Mouse (Mus musculus) hindbrain, embryonic 11.5 days (tissue): ENCODE measurements around the gene 4932438H23Rik. TPM values are rescaled to one million over a fixed set of nuclear protein-coding genes. Genes with fewer than 3 reads are reported as not detected.
A peak's percentile ranks its signal among the peaks of the same experiment; 100 is the strongest.
"Not testable (repeated sequence)": the region's sequence is repeated elsewhere in the genome, so short reads cannot be mapped to it uniquely, and the experiment has no call there.

ENCODE experiments used
- ATAC-seq: fragments of 200-750 bp; cut with Nextera tagmentation; 2 replicates; pipeline ENCODE4 v1.8.0; 2017; ENCODE audit warnings: mild to moderate bottlenecking, moderate TSS enrichment, moderate library complexity; ENCODE audit not compliant: low FRiP score
- DNase-seq: peaks from one replicate; pipeline ENCODE4 v3.0.0-alpha.2; 2015; ENCODE audit warnings: low spot score
- H3K27ac ChIP-seq: fragments of 300-500 bp; sonication (generic); 2 replicates; pipeline ENCODE4 v1.5.1; 2014; ENCODE audit warnings: mild to moderate bottlenecking, low read depth, low read length
- H3K27me3 ChIP-seq: fragments of 300-500 bp; sonication (generic); 2 replicates; pipeline ENCODE4 v1.6.1; 2014; ENCODE audit warnings: mild to moderate bottlenecking, low read length, moderate library complexity, mixed read lengths; ENCODE audit not compliant: control insufficient read depth, insufficient read depth
- H3K36me3 ChIP-seq: fragments of 300-500 bp; sonication (generic); 2 replicates; pipeline ENCODE4 v1.6.1; 2014; ENCODE audit warnings: mild to moderate bottlenecking, low read length, moderate library complexity, mixed read lengths; ENCODE audit not compliant: control insufficient read depth, insufficient read depth
- H3K4me1 ChIP-seq: fragments of 300-500 bp; sonication (generic); replicated peaks from 2 replicates; pipeline ENCODE4 v1.6.1; 2014; ENCODE audit warnings: low read length, mixed read lengths; ENCODE audit not compliant: control insufficient read depth, insufficient read depth
- H3K4me2 ChIP-seq: fragments of 300-500 bp; sonication (generic); replicated peaks from 2 replicates; pipeline ENCODE4 v1.6.1; 2014; ENCODE audit warnings: mild to moderate bottlenecking, low read depth, low read length
- H3K4me3 ChIP-seq: fragments of 300-500 bp; sonication (generic); 2 replicates; pipeline ENCODE4 v1.5.1; 2014; ENCODE audit warnings: low read depth, low read length
- H3K9ac ChIP-seq: fragments of 300-500 bp; sonication (generic); 2 replicates; pipeline ENCODE4 v1.6.1; 2014; ENCODE audit warnings: low read depth, low read length
- H3K9me3 ChIP-seq: fragments of 300-500 bp; sonication (generic); 2 replicates; pipeline ENCODE4 v1.6.1; 2016; ENCODE audit warnings: low read length; ENCODE audit not compliant: control insufficient read depth
- WGBS: fragments of 180-500 bp; shearing (Covaris S2); extraction: QIAGEN DNeasy Blood & Tissue Kit; methylation state at CpG from one replicate; pipeline ENCODE4 v1.1.7; 2014; 5-methylcytosine and 5-hydroxymethylcytosine counted together
- polyA plus RNA-seq: library from polyadenylated mRNA; unstranded; fragments of >200 nt; fragmentation: Nextera tagmentation; extraction: Ambion mirVana; gene quantifications from 2 replicates; pipeline ENCODE4 v1.2.1, GENCODE M21; 2014

The 4932438H23Rik gene
- polyA plus RNA-seq, 1 experiment from 2014 or later: 0.17 TPM

GRCm38 (mm10) chr16:91086642-91087306 is 8.1 kb downstream of the 4932438H23Rik start:
- no peak for ATAC-seq
- 76% methylated on average over 4 of the region's 4 CpGs for WGBS
- Histone ChIP-seq H3K9ac (no peak overlapping the region), H3K27ac (no peak overlapping the region), H3K36me3 (no peaks in the 10 kb centered on the region), H3K4me2 (no peak overlapping the region), H3K27me3 (peaks cover 10% of the 10 kb centered on the region; the same call in 1 of the 2 replicates), H3K9me3 (no peaks in the 10 kb centered on the region), H3K4me1 (no peaks in the 10 kb centered on the region), H3K4me3 (no peak overlapping the region)
- DNase-seq: no peak

DNA sequence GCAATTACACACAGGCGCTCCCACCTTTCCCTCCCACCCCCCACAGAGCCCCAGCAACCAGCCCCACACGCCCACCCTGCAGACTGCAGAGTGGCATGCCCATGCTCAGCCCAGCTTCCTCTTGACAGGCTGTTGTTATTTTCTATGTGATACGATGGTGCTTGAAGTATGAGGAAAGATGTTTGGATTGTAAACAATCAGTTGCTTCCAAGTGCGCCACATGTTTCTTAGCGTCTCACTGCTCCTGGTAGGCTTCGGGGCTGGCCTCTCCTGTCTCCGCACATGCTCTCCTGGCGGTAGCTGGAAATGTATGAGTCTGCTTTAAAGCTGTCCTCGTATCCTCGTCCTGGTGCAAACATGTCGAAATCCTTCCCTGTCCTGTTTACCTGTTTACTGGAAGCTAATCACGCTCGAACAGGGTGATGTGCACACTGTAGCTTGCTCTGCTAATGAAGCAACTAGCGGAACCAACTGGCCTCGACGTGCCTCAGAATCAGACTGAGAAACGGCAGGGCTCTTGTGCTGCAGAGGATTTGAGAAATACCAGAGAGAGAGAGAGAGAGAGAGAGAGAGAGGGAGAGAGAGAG is 9.6 kb downstream of the 4932438H23Rik start:
- Histone ChIP-seq H3K4me1 (no peaks in the 10 kb centered on the region), H3K4me2 (no peak overlapping the region), H3K27me3 (peaks cover 10% of the 10 kb centered on the region; the same call in 1 of the 2 replicates), H3K36me3 (no peaks in the 10 kb centered on the region), H3K9me3 (no peaks in the 10 kb centered on the region), H3K9ac (no peak overlapping the region), H3K4me3 (no peak overlapping the region), H3K27ac (no peak overlapping the region)
- WGBS: 66% methylated on average over 17 of the region's 17 CpGs
- no peak for ATAC-seq
- no peak for DNase-seq

DNA sequence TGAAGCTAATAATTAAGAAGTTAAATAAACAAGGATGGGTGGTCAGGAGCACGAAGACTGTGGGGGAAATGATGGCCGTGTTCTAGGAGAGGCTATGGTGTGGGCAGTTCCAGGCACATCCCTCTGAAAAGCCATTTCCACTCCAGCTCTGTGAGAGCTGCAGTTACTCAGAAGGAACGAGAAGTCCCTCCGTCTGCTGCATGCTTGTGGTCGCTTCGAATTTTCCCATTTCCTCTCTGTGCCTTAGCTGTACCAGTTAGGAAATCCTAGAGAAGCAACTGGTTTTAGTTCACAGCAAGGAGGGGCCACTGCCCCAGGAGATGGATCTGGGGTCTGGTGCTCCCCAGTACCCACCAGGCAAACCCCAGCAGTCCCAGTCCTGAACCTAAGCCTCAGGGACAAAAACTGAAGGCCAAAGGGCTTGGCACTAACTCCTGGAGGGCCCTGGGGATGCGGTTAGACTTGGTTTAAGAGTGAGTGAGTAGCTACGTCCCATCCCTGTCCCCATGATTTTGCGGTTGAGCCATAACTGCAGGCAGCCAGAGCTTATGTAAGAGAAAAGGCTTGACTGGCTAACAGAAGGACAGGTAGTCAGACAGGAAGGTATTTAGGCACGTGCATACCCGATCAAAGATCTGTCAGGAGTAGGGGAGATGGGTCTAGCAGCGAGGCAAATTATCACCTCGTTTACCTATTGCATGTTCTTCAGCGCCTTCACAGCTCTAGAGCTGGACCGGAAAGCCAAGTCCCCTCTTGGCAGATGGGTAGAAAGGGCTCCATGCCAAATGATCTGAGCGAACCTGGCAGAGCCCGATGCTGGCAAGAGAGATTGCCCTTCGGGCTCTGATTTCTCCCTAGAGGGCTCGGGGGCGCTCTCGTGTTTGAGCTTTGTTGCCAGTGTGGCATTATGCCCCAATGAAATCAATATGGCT is 10.3 kb downstream of the 4932438H23Rik start:
- Histone ChIP-seq H3K27me3 (peaks cover 10% of the 10 kb centered on the region; the same call in 1 of the 2 replicates), H3K4me1 (no peaks in the 10 kb centered on the region), H3K9ac (no peak overlapping the region), H3K4me2 (no peak overlapping the region), H3K9me3 (no peaks in the 10 kb centered on the region), H3K27ac (no peak overlapping the region), H3K4me3 (no peak overlapping the region), H3K36me3 (no peaks in the 10 kb centered on the region)
- no peak for DNase-seq
- 93% methylated on average over 21 of the region's 21 CpGs for WGBS
- no peak for ATAC-seq

GRCm38 (mm10) chr16:91083002-91083646 is 11.8 kb downstream of the 4932438H23Rik start:
- ATAC-seq: no peak
- peaks cover 10% of the 10 kb centered on the region; the same call in 1 of the 2 replicates for H3K27me3 ChIP-seq
- WGBS: 59% methylated on average over 4 of the region's 4 CpGs

DNA sequence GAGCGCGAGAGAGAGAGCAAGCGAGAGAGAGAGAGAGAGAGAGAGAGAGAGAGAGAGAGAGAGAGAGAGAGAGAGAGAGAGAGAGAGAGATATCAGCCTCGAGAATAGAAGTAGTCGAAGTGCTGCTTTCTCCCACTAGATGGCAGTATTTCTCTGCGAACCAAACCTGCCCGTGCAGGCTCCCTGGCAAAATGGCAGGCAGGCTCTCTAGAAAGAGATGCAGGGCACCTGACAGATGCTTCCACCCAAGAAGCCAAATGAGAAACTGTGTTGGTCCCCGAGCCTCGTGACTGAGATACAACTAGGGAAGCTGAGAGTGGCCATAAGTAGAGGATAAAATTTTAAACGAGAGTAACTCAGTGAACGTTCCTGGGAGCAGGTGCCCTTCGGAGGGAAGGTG is 13.4 kb downstream of the 4932438H23Rik start:
- Histone ChIP-seq H3K4me2 (no peak overlapping the region), H3K36me3 (no peaks in the 10 kb centered on the region), H3K9ac (no peak overlapping the region), H3K4me3 (no peak overlapping the region), H3K4me1 (no peaks in the 10 kb centered on the region), H3K9me3 (no peaks in the 10 kb centered on the region), H3K27me3 (peaks cover 10% of the 10 kb centered on the region; the same call in 1 of the 2 replicates), H3K27ac (no peak overlapping the region)
- ATAC-seq (no peak), DNase-seq (peak; percentile 85)
- 26% methylated on average over 9 of the region's 12 CpGs for WGBS

More at GRCm38 (mm10) chr16:91083002-91083646, 11.8 kb downstream of the 4932438H23Rik start:
- H3K4me2 ChIP-seq: no peak overlapping the region
- no peak overlapping the region for H3K9ac ChIP-seq
- H3K4me1 ChIP-seq: no peaks in the 10 kb centered on the region
- H3K36me3 ChIP-seq: no peaks in the 10 kb centered on the region
- no peak for DNase-seq
- no peaks in the 10 kb centered on the region for H3K9me3 ChIP-seq
- no peak overlapping the region for H3K4me3 ChIP-seq
- no peak overlapping the region for H3K27ac ChIP-seq

- no peak for DNase-seq
Observed at GRCm38 (mm10) chr16:91076180-91076579, 18.7 kb downstream of the 4932438H23Rik start.

DNA sequence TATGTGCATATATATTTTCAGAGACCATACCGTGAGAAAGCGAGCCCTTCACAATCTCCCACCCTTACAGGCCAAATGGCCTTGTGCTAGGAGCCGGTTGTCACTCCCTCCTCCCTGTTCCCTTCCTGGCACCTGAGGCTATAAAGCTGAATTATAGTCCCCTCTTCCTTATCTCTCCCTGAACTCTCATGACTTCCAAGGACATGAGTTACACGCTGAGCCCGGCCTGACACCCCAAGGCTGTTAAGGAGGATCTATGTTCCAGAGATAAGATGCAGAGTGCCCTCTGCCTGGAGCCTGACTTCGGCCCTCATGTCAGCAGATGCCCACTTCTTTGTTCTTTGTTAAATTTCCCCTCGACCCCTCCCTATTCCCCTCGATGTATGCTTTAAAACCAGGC is 19.5 kb downstream of the 4932438H23Rik start:
- DNase-seq, H3K9me3 ChIP-seq, H3K4me3 ChIP-seq, H3K4me2 ChIP-seq, H3K9ac ChIP-seq, H3K27me3 ChIP-seq, H3K4me1 ChIP-seq, H3K36me3 ChIP-seq, H3K27ac ChIP-seq, ATAC-seq: not testable (repeated sequence)
- WGBS: 86% methylated on average over 8 of the region's 8 CpGs

More at GRCm38 (mm10) chr16:91076180-91076579, 18.7 kb downstream of the 4932438H23Rik start:
- H3K9me3 ChIP-seq: no peaks in the 10 kb centered on the region
- H3K4me3 ChIP-seq: no peak overlapping the region
- no peak overlapping the region for H3K27ac ChIP-seq
- no peaks in the 10 kb centered on the region for H3K4me1 ChIP-seq
- no peak overlapping the region for H3K4me2 ChIP-seq
- no peaks in the 10 kb centered on the region for H3K27me3 ChIP-seq
- 76% methylated on average over 5 of the region's 5 CpGs for WGBS
- no peaks in the 10 kb centered on the region for H3K36me3 ChIP-seq
- no peak overlapping the region for H3K9ac ChIP-seq
- no peak for ATAC-seq

- Histone ChIP-seq H3K36me3 (no peaks in the 10 kb centered on the region), H3K4me2 (no peak overlapping the region), H3K4me3 (no peak overlapping the region), H3K9ac (no peak overlapping the region), H3K27me3 (no peaks in the 10 kb centered on the region; the same call in 1 of the 2 replicates), H3K27ac (no peak overlapping the region), H3K4me1 (0 out of 2 replicates have a peak, but pooled peaks cover 2% of the 10 kb centered on the region), H3K9me3 (no peaks in the 10 kb centered on the region)
- DNase-seq (peak; percentile 93), ATAC-seq (peak; percentile 94)
- 29% methylated on average over 23 of the region's 24 CpGs for WGBS
Observed at GRCm38 (mm10) chr16:91073163-91073892, 21.6 kb downstream of the 4932438H23Rik start.
